Mouse (Mus musculus): Measurements from ENCODE around the gene B4galnt2.

DNA sequence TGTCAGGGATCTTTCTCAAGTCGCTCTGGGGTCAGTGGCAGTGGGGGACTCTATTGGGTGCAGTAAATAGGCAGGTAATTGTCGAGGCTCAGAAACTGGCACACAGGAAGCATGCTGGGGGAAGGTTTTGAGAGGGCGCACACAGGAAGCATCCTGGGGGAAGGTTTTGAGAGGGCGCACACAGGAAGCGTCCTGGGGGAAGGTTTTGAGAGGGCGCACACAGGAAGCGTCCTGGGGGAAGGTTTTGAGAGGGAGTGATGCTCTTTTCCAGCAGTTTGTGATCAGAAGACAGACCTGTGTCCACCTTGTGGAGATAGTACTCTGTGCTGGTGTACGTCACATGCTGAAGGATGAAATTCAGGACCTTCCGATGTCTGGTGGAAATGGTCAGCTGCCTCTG lies 38.9 kb downstream of the B4galnt2 start:
- TF ChIP-seq CTCF (IDR thresholded peaks at IDR 0.05; ENCODE audit: borderline replicate concordance, insufficient read depth, low read length) (no peak), POLR2A (IDR thresholded peaks at IDR 0.05; ENCODE audit: low read depth, low read length) (no peak)

Data from embryonic fibroblast, embryonic 13.5 days (primary cell).